Mouse (Mus musculus) neural tube, embryonic 14.5 days (tissue): ENCODE results near the gene Tbc1d14. TPM values are rescaled to one million over a fixed set of nuclear protein-coding genes. Genes with fewer than 3 reads are reported as not detected.

Source experiments
- ATAC-seq: fragments of 200-750 bp; cut with Nextera tagmentation; 2 replicates; pipeline ENCODE4 v1.8.0; 2017; ENCODE audit warnings: low read depth, mild to moderate bottlenecking, moderate TSS enrichment, moderate library complexity
- H3K27ac ChIP-seq: fragments of 300-500 bp; sonication (generic); 2 replicates; pipeline ENCODE4 v1.5.1; 2014; ENCODE audit warnings: low read depth, mild to moderate bottlenecking, control low read depth, low read length, moderate library complexity, mixed read lengths
- H3K27me3 ChIP-seq: fragments of 300-500 bp; sonication (generic); 2 replicates; pipeline ENCODE4 v1.6.1; 2014; ENCODE audit warnings: low read length; ENCODE audit not compliant: control insufficient read depth, insufficient read depth
- H3K36me3 ChIP-seq: fragments of 300-500 bp; sonication (generic); 2 replicates; pipeline ENCODE4 v1.6.1; 2014; ENCODE audit warnings: low read length, mixed read lengths; ENCODE audit not compliant: control insufficient read depth, insufficient read depth
- H3K4me1 ChIP-seq: fragments of 300-500 bp; sonication (generic); 2 replicates; pipeline ENCODE4 v1.6.1; 2014; ENCODE audit warnings: low read length; ENCODE audit not compliant: control insufficient read depth, insufficient read depth
- H3K4me2 ChIP-seq: fragments of 300-500 bp; sonication (generic); 2 replicates; pipeline ENCODE4 v1.6.1; 2014; ENCODE audit warnings: mild to moderate bottlenecking, low read depth, low read length, control low read depth
- H3K4me3 ChIP-seq: fragments of 300-500 bp; sonication (generic); 2 replicates; pipeline ENCODE4 v1.5.1; 2014; ENCODE audit warnings: low read depth, low read length, control low read depth, mixed read lengths
- H3K9ac ChIP-seq: fragments of 300-500 bp; sonication (generic); replicated peaks from 2 replicates; pipeline ENCODE4 v1.6.1; 2014; ENCODE audit warnings: low read depth, mild to moderate bottlenecking, control low read depth, low read length, mixed read lengths
- H3K9me3 ChIP-seq: fragments of 300-500 bp; sonication (generic); 2 replicates; pipeline ENCODE4 v1.6.1; 2016; ENCODE audit warnings: low read length; ENCODE audit not compliant: control insufficient read depth
- WGBS: fragments of 180-500 bp; shearing (Covaris S2); extraction: QIAGEN DNeasy Blood & Tissue Kit; methylation state at CpG from one replicate; pipeline ENCODE4 v1.1.7; 2014; 5-methylcytosine and 5-hydroxymethylcytosine counted together
- polyA plus RNA-seq: library from polyadenylated mRNA; unstranded; fragments of >200 nt; fragmentation: Nextera tagmentation; extraction: Ambion mirVana; gene quantifications from 2 replicates; pipeline ENCODE4 v1.2.1, GENCODE M21; 2014

The Tbc1d14 gene
- polyA plus RNA-seq, 1 experiment from 2014 or later: 74.0 TPM

DNA sequence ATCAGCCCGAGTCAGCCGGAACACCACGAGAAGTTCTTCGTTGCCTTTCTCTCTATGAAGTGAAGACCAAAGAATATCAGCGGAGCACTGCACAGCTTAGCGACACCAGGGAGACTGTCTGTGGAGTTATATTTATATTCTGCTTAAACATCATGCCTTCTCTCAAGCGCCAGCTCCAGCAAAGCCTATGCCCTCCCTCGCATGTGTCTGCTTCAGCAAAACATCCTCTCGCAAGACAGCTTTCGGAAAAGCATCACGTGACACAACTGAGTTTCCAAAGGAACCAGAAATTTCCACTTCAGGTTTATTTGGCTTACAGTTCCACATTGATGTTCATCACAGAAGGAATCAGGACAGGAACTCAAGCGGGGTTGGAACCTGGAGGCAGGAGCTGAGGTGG lies 145.2 kb downstream of the Tbc1d14 start:
- ATAC-seq: no peak
- 92% methylated on average over 12 of the region's 12 CpGs for WGBS

DNA sequence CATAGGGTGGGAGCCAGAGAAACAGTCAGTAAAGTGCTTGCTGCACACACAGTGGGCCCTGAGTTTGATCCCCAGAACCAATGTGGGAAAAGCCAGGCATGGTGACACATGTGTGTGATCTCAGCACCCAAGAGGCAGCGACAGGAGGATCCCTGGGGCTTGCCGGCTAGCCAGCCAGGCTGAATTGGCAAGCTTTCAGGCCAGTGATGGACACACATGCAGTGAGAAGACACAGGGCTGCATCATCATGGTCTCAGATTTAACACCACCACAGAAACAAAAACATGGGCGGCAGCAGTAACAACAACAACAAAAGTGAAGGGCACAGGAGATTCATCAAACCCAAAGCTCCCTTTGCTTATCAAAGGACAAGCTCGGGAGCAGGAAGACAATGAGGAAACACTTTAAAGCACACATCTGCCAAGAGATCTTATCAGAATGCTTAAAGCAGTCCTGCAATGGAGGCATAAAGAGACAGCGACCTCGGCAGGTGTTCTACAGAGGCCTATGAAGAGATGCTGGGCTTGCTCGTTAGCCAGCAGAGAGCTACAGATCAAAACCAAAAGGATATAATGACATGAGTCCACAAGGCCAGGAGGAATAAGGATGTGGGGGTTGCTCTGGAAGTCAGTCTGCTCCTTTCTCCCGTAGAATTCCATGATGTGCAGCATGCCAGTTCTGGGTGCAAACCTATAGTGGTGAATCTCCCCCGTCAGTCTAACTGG lies 146.7 kb downstream of the Tbc1d14 start:
- Histone ChIP-seq H3K4me1 (no peaks in the 10 kb centered on the region), H3K9ac (no peak overlapping the region), H3K27me3 (no peaks in the 10 kb centered on the region), H3K36me3 (no peaks in the 10 kb centered on the region), H3K4me3 (no peak overlapping the region), H3K4me2 (no peak overlapping the region), H3K27ac (no peak overlapping the region), H3K9me3 (no peaks in the 10 kb centered on the region)
- no peak for ATAC-seq
- whole genome bisulfite sequencing: 49% methylated on average over 9 of the region's 9 CpGs

More for the DNA sequence above, 145.2 kb downstream of the Tbc1d14 start:
- Histone ChIP-seq H3K27me3 (no peaks in the 10 kb centered on the region), H3K4me1 (no peaks in the 10 kb centered on the region), H3K9ac (no peak overlapping the region), H3K36me3 (no peaks in the 10 kb centered on the region), H3K27ac (no peak overlapping the region), H3K4me3 (no peak overlapping the region), H3K4me2 (no peak overlapping the region), H3K9me3 (no peaks in the 10 kb centered on the region)

DNA sequence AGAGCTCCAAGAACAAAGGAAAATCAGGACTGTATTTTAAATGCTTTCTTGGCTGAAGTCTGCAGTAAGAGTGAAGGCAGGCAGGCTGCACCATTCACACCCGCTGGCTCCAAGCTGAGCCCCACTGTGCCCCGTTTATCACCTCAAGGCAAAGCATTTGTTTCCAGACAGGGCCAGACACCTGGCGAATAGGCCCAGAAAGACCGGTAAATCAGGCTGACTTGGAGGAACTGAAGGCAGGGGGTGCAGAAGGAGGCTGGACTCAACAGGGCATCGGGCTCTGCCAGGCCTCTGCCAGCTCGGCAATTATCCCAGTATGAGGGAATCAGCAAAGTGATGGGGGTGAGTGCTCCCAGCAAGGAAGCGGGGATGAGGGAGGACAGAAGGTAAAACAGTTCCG lies 148.0 kb downstream of the Tbc1d14 start:
- H3K27me3 ChIP-seq: no peaks in the 10 kb centered on the region
- no peak overlapping the region for H3K9ac ChIP-seq
- H3K4me2 ChIP-seq: no peak overlapping the region
- H3K36me3 ChIP-seq: no peaks in the 10 kb centered on the region
- no peak for ATAC-seq
- H3K9me3 ChIP-seq: no peaks in the 10 kb centered on the region
- H3K4me1 ChIP-seq: no peaks in the 10 kb centered on the region
- H3K4me3 ChIP-seq: no peak overlapping the region
- WGBS: 25% methylated on average over 8 of the region's 8 CpGs
- H3K27ac ChIP-seq: no peak overlapping the region

DNA sequence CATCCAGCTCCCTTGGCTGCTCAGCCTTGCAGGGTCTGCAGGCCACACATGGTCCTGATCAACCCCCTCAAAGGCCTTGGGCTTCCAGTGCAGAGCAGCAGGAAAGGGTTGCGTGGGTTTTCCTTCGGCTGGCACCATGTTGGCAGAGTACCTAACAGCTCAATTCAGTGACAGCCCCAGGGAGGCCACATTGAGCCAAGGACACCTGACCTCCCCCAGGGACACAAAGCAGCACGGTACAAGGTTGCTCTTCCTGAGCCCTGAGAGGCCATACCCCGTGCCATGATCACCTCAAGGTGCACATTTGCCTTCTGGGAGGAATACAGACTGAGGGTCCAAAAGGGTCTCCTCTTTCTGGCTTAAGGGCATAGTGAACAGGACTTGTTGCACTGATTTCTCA lies 148.5 kb downstream of the Tbc1d14 start:
- WGBS: 61% methylated on average over 4 of the region's 4 CpGs
- Histone ChIP-seq H3K4me2 (no peak overlapping the region), H3K4me1 (no peaks in the 10 kb centered on the region), H3K36me3 (no peaks in the 10 kb centered on the region), H3K27ac (no peak overlapping the region), H3K9ac (no peak overlapping the region), H3K9me3 (no peaks in the 10 kb centered on the region), H3K4me3 (no peak overlapping the region), H3K27me3 (no peaks in the 10 kb centered on the region)
- no peak for ATAC-seq

DNA sequence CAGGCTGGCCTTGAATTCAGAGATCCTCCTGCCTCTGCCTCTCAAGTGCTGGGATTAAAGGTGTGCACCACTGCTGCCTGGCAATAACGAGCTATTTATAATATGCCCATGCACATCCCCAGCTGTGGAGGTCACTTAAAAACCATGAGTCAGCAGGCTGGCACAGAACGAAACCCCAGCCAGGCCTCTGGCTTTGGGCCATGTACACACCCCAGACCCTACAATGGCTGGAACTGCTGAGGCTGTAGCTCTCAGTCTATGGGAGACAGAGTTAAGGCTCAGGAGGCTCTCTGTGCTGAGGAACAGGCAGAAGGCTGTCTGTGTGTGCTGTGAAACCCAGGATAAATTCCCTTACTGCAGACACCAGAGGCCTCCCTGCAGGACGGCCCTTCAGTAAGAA lies 152.3 kb downstream of the Tbc1d14 start:
- Histone ChIP-seq H3K4me1 (no peaks in the 10 kb centered on the region), H3K4me3 (no peak overlapping the region), H3K27ac (no peak overlapping the region), H3K36me3 (no peaks in the 10 kb centered on the region), H3K27me3 (no peaks in the 10 kb centered on the region), H3K9me3 (no peaks in the 10 kb centered on the region), H3K9ac (no peak overlapping the region), H3K4me2 (no peak overlapping the region)
- WGBS: 60% methylated on average over 3 of the region's 3 CpGs
- ATAC-seq: no peak

Other genes with a start within 250 kb of the Tbc1d14 start
- 11.1 and 12.6 TPM in 2 replicates for gene Sorcs2, start 195.1 kb downstream of the Tbc1d14 start, polyA plus RNA-seq
- 42.2 and 46.8 TPM in 2 replicates for gene Grpel1, start 128.3 kb downstream of the Tbc1d14 start, polyA plus RNA-seq
- gene Tada2b, start 109.0 kb downstream of the Tbc1d14 start, polyA plus RNA-seq: 5.3 and 5.4 TPM in 2 replicates
- gene Ccdc96, start 108.7 kb downstream of the Tbc1d14 start, polyA plus RNA-seq: 2.7 and 2.8 TPM in 2 replicates
- 46.8 and 50.7 TPM in 2 replicates for gene D5Ertd579e, start 102.7 kb upstream of the Tbc1d14 start, polyA plus RNA-seq
- gene Bloc1s4, start 155.4 kb upstream of the Tbc1d14 start, polyA plus RNA-seq: 26.6 and 27.0 TPM in 2 replicates
- 310 and 339 TPM in 2 replicates for gene Mrfap1, start 203.5 kb upstream of the Tbc1d14 start, polyA plus RNA-seq
- gene Man2b2, start 237.4 kb upstream of the Tbc1d14 start, polyA plus RNA-seq: 12.2 and 14.0 TPM in 2 replicates